Comparison of ENCODE assay signal across 8 mouse cellular contexts in the genomic region with DNA sequence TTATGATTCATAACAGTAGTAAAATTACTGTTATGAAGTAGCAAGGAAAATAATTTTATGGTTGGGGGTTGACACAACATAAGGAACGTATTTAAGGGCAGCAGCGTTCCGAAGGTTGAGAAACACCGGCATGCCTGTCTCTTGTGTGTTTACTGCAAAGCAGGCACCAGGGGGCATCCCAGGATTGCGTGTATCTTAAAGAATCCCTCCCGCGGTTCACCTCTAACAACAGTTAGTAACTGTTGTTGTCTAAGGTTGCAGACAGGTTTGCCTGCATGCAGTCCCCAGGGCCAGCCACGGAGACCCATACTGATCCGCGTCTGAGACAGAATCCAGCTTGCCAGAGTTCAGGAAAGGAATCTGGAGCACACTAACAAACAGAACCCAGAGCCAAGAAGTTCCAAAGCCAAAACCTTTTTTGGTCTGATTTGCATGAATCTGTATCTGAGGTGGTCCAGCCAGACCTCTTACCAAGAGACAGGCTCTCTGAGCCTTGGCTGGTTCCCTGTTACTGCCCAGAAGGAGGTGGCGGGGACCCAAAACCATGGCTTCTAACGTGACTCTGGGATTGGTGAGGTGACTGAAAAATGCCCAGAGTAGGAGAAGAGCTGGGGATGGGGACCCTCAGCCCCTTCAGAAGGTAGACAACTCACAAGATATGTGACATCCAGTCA. TPM values are rescaled to one million over a fixed set of nuclear protein-coding genes. Genes with fewer than 3 reads are reported as not detected.
DNase-seq lines count a peak whose midpoint lies in the region; ATAC-seq and TF ChIP-seq lines count a peak whose summit lies in the region.

No protein-coding gene starts in this region.

- peak; percentile 92 for TF ChIP-seq CTCF in midbrain, postnatal 0 days (IDR thresholded peaks at IDR 0.05)

- H3K9me3 ChIP-seq in heart, embryonic 12.5 days (replicated peaks) = 0 out of 2 replicates have a peak, but pooled peaks cover 4% of the 10 kb centered on the region
- no peaks in the 10 kb centered on the region for H3K9me3 ChIP-seq in midbrain, postnatal 0 days (ENCODE audit: low read length)

- H3K36me3 ChIP-seq in heart, embryonic 12.5 days = no peaks in the 10 kb centered on the region
- no peaks in the 10 kb centered on the region for H3K36me3 ChIP-seq in midbrain, postnatal 0 days (ENCODE audit: insufficient read depth, low read length)

- no peak overlapping the region for H3K27ac ChIP-seq in heart, embryonic 12.5 days (ENCODE audit: poor library complexity, severe bottlenecking)
- H3K27ac ChIP-seq in midbrain, postnatal 0 days (ENCODE audit: low read depth, low read length) = no peak overlapping the region

- DNase-seq in heart, adult 11 months = peak; percentile 94
- DNase-seq in T-cell, adult 2 months (ENCODE audit: low spot score) = peak; percentile 70
- peak; percentile 85 for DNase-seq in embryo, embryonic 11 days
- DNase-seq in heart, postnatal 4 days = peak; percentile 78
- peak; percentile 38 to 66 for DNase-seq in left cerebral cortex, postnatal 14 days (ENCODE audit: low spot score in 2 of 2)
- peak; percentile 87 for DNase-seq in midbrain, postnatal 0 days (ENCODE audit: low spot score)
- peak; percentile 79 for DNase-seq in testis, postnatal 10 days (ENCODE audit: low spot score)

- intact Hi-C loops in left cerebral cortex, postnatal 14 days (cut with DNase I) = loop anchor here (1.0 to 5.0 kb wide), 3 partner anchors 59 to 235 kb away; no protein-coding TSS in a partner anchor

- WGBS in heart, embryonic 12.5 days = 26% methylated on average over 12 of the region's 12 CpGs
- 25% methylated on average over 12 of the region's 12 CpGs for WGBS in midbrain, postnatal 0 days

- ATAC-seq in heart, embryonic 12.5 days (ENCODE audit: insufficient number of reproducible peaks, low FRiP score) = no peak
- no peak for ATAC-seq in midbrain, postnatal 0 days (ENCODE audit: low FRiP score)

- H3K27me3 ChIP-seq in heart, embryonic 12.5 days (replicated peaks) = no peaks in the 10 kb centered on the region
- H3K27me3 ChIP-seq in midbrain, postnatal 0 days (ENCODE audit: insufficient read depth, low read length) = no peaks in the 10 kb centered on the region; the same call in 1 of the 2 replicates

- H3K9ac ChIP-seq in heart, embryonic 12.5 days = no peak overlapping the region
- no peak overlapping the region for H3K9ac ChIP-seq in midbrain, postnatal 0 days (replicated peaks; ENCODE audit: low read length, poor library complexity, severe bottlenecking)

- no peak overlapping the region for H3K4me2 ChIP-seq in heart, embryonic 12.5 days
- no peak overlapping the region for H3K4me2 ChIP-seq in midbrain, postnatal 0 days (ENCODE audit: low read depth, low read length, poor library complexity, severe bottlenecking)

- peaks cover 22% of the 10 kb centered on the region for H3K4me1 ChIP-seq in heart, embryonic 12.5 days (replicated peaks)
- H3K4me1 ChIP-seq in midbrain, postnatal 0 days (ENCODE audit: insufficient read depth, low read length) = no peaks in the 10 kb centered on the region

- H3K4me3 ChIP-seq in heart, embryonic 12.5 days = no peak overlapping the region
- no peak overlapping the region for H3K4me3 ChIP-seq in midbrain, postnatal 0 days (ENCODE audit: low read depth, low read length)

RNA-seq across cellular contexts. Expression of gene Rpap3, which starts 12.4 kb away (rescaled TPM):
- 21.5 and 23.7 TPM in 2 replicates for polyA plus RNA-seq in heart, embryonic 12.5 days (2016; fragmentation: Nextera tagmentation; extraction: Ambion mirVana)
- total RNA-seq in heart, postnatal 4 days (2021) = 10 to 100 TPM; 16.0 to 19.7 TPM
- 10 to 100 TPM; 27.4 to 28.2 TPM for total RNA-seq in left cerebral cortex, postnatal 14 days (2021)
- 21.8 and 35.2 TPM in 2 replicates for total RNA-seq in midbrain, postnatal 0 days (2014; rRNA removed)
- polyA plus RNA-seq in midbrain, postnatal 0 days (2015; fragmentation: Nextera tagmentation; extraction: Ambion mirVana) = 44.4 and 46.2 TPM in 2 replicates

RNA-seq across cellular contexts. Expression of gene Endou, which starts 13.1 kb away (rescaled TPM):
- polyA plus RNA-seq in heart, embryonic 12.5 days (2016; fragmentation: Nextera tagmentation; extraction: Ambion mirVana) = 0.14 and 0.15 TPM in 2 replicates
- 1 to 10 TPM; 3.5 to 4.6 TPM for total RNA-seq in heart, postnatal 4 days (2021)
- under 1 TPM; 0.94 to 0.97 TPM for total RNA-seq in left cerebral cortex, postnatal 14 days (2021)
- 0.33 and 0.66 TPM in 2 replicates for total RNA-seq in midbrain, postnatal 0 days (2014; rRNA removed)
- 0.20 TPM in 2 replicates for polyA plus RNA-seq in midbrain, postnatal 0 days (2015; fragmentation: Nextera tagmentation; extraction: Ambion mirVana)

RNA-seq across cellular contexts. Expression of gene Rapgef3, which starts 49.8 kb away (rescaled TPM):
- 22.0 and 22.9 TPM in 2 replicates for polyA plus RNA-seq in heart, embryonic 12.5 days (2016; fragmentation: Nextera tagmentation; extraction: Ambion mirVana)
- 10 to 100 TPM; 32.7 to 33.4 TPM for total RNA-seq in heart, postnatal 4 days (2021)
- 10 to 100 TPM; 28.9 to 36.7 TPM for total RNA-seq in left cerebral cortex, postnatal 14 days (2021)
- 34.9 and 39.7 TPM in 2 replicates for total RNA-seq in midbrain, postnatal 0 days (2014; rRNA removed)
- polyA plus RNA-seq in midbrain, postnatal 0 days (2015; fragmentation: Nextera tagmentation; extraction: Ambion mirVana) = 15.8 and 16.5 TPM in 2 replicates
